Mouse (Mus musculus) R1 (cell line): ENCODE data around the gene Endou.

Source experiments
- DNase-seq: peaks from one replicate; pipeline ENCODE4 v3.0.0-alpha.2; 2018; ENCODE audit warnings: low read depth, low spot score

Endou gene

GRCm38 (mm10) chr15:97728394-97728793 lies 2.7 kb downstream of the Endou start:
- no peak for DNase-seq

- no peak for DNase-seq
Observed at GRCm38 (mm10) chr15:97727520-97727919, 3.6 kb downstream of the Endou start.

GRCm38 (mm10) chr15:97727048-97727447 lies 4.1 kb downstream of the Endou start:
- no peak for DNase-seq

- DNase-seq = no peak
Observed at GRCm38 (mm10) chr15:97726310-97726709, 4.8 kb downstream of the Endou start.

- DNase-seq = no peak
Observed at GRCm38 (mm10) chr15:97725198-97725785, 5.8 kb downstream of the Endou start.

GRCm38 (mm10) chr15:97724346-97725197 lies 6.6 kb downstream of the Endou start:
- no peak for DNase-seq

- DNase-seq = no peak
Observed at GRCm38 (mm10) chr15:97723536-97724345, 7.4 kb downstream of the Endou start.

- no peak for DNase-seq
Observed at GRCm38 (mm10) chr15:97721008-97721701, 10.0 kb downstream of the Endou start.

GRCm38 (mm10) chr15:97720026-97720675 lies 11.0 kb downstream of the Endou start:
- no peak for DNase-seq

- no peak for DNase-seq
Observed at GRCm38 (mm10) chr15:97719494-97719893, 11.6 kb downstream of the Endou start.

GRCm38 (mm10) chr15:97718535-97719155 lies 12.5 kb downstream of the Endou start:
- DNase-seq = no peak

GRCm38 (mm10) chr15:97717861-97718534 lies 13.1 kb downstream of the Endou start:
- peak; percentile 79 for DNase-seq

- DNase-seq = no peak
Observed at GRCm38 (mm10) chr15:97716782-97717181, 14.4 kb downstream of the Endou start.

GRCm38 (mm10) chr15:97715734-97716133 lies 15.4 kb downstream of the Endou start:
- no peak for DNase-seq

GRCm38 (mm10) chr15:97715083-97715482 lies 16.1 kb downstream of the Endou start:
- DNase-seq = no peak

GRCm38 (mm10) chr15:97712546-97712945 lies 18.6 kb downstream of the Endou start:
- no peak for DNase-seq

- no peak for DNase-seq
Observed at GRCm38 (mm10) chr15:97710906-97711305, 20.2 kb downstream of the Endou start.

- DNase-seq = peak; percentile 83
Observed at GRCm38 (mm10) chr15:97705211-97706050, 25.7 kb downstream of the Endou start, which contains the start of gene Rpap3. Gene Rpap3 (minus strand): TSS chr15:97705825.

- DNase-seq = no peak
Observed at GRCm38 (mm10) chr15:97696616-97697015, 34.5 kb downstream of the Endou start.
